Mouse (Mus musculus): ENCODE data around the gene 2310007B03Rik. TPM values are rescaled to one million over a fixed set of nuclear protein-coding genes. Genes with fewer than 3 reads are reported as not detected.

2310007B03Rik gene
- total and polyA plus RNA-seq, 3 experiments, result not detected

DNA sequence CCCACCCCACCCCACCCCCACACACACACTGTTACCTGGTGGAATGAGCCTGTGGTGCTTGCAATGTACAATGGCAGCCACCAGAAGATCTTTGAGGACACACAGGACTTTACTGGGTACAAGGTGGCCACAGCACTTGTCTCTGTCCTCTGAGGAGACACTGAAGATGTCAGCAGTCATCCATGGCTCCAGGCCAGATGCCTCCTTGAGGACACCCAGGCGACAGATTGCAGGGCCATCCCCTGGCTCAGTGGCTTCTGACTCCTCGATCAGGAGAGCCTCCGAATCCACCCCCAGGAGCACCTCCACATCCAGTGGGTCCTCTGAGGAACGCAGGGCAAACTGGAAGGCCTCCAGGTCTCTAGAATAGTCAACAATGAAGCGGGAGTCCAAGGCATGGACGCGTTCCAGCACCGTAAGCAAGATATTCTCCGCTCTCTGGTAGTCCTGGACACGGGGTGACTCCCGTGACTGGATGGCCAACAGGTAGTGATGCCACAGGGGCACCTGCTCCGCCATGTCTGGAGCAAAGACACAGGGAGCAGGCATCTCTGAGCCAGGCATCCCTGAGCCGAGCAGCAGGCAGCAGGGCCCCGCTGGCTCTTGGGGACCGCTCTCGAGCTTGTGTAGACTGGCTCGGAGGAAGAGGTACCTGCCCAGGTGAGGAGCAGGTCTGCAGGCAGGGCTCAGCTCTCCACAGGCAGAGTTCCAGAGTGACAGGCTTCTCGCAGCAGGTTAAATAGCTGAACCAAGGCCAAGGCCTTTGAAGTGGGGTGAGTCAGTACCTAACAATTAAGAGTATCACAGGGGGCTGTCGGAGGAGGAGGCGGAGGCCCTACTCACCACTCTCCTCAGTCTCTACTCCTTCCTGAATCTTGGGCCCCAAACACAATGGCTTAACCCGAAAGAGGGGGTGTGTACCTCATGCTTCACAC is 915 bp downstream of the 2310007B03Rik start:
- Histone ChIP-seq H3K79me2 (ENCODE audit: control insufficient read depth, insufficient read depth, low read length, poor library complexity) (no peaks in the 10 kb centered on the region), H3K4me3 (ENCODE audit: control insufficient read depth in 1 of 2, insufficient read depth in 1 of 2, low read depth in 2 of 2, low read length in 2 of 2) (no peak overlapping the region), H3K27me3 (ENCODE audit: control insufficient read depth in 1 of 2, insufficient read depth in 2 of 2, low read length in 2 of 2) (no peaks in the 10 kb centered on the region), H3K9me3 (replicated peaks; ENCODE audit: insufficient read depth, low read length) (no peaks in the 10 kb centered on the region), H3K36me3 (ENCODE audit: control insufficient read depth in 1 of 2, insufficient read depth in 2 of 2, low read length in 2 of 2) (no peaks in the 10 kb centered on the region), H3K27ac (ENCODE audit: control insufficient read depth, low read depth, low read length) (no peak overlapping the region), H3K4me1 (ENCODE audit: control insufficient read depth in 1 of 2, insufficient read depth in 2 of 2, low read length in 2 of 2) (no peaks in the 10 kb centered on the region), H3K9ac (ENCODE audit: control insufficient read depth, low read depth, low read length, poor library complexity, severe bottlenecking) (no peak overlapping the region)
- DNase-seq (ENCODE audit: low read depth, low spot score), result no peak
- TF ChIP-seq RAD21 (IDR thresholded peaks at IDR 0.05; ENCODE audit: low read depth, low read length), result no peak
- TF ChIP-seq BHLHE40 (IDR thresholded peaks at IDR 0.05; ENCODE audit: borderline replicate concordance, low read depth, low read length), result no peak
- no peak for TF ChIP-seq EP300 (IDR thresholded peaks at IDR 0.05; ENCODE audit: low read depth in 1 of 2, low read length in 2 of 2)
- TF ChIP-seq CHD1 (IDR thresholded peaks at IDR 0.05; ENCODE audit: low read depth, low read length), result no peak
- TF ChIP-seq ELF1 (IDR thresholded peaks at IDR 0.05; ENCODE audit: low read depth, low read length), result no peak
- no peak for TF ChIP-seq MYB (IDR thresholded peaks at IDR 0.05; ENCODE audit: low read depth, low read length)
- no peak for TF ChIP-seq CTCF (IDR thresholded peaks at IDR 0.05 in 2 of 3, conservative IDR thresholded peaks at IDR 0.05 in 1 of 3; ENCODE audit: control insufficient read depth in 1 of 3, insufficient read depth in 1 of 3, low read depth in 2 of 3, low read length in 3 of 3, poor library complexity in 1 of 3, severe bottlenecking in 1 of 3)
- no peak for TF ChIP-seq ZNF384 (IDR thresholded peaks at IDR 0.05; ENCODE audit: low read depth, low read length)

DNA sequence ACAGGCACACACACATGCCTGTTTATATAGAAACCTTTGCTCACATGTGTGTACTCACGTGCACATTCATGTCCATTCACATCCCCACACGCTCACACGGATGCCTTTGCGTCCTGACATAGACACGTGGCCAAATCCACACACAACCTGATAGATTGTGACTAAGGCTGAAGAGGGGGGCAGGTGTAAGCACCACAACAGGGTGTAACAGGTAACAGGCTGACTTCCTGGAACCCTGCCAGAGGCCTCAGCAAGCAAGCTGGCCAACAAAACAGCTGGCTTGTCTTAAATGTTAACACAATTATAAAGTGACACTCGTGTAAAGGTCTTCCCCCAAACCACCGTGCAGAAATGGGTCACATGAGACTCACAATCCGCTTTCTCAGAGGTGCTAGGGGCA is 1.8 kb downstream of the 2310007B03Rik start:
- no peaks in the 10 kb centered on the region for H3K27me3 ChIP-seq (ENCODE audit: control insufficient read depth in 1 of 2, insufficient read depth in 2 of 2, low read length in 2 of 2)
- TF ChIP-seq TBP (IDR thresholded peaks at IDR 0.05; ENCODE audit: low read depth, low read length), result no peak
- TF ChIP-seq ZC3H11A (IDR thresholded peaks at IDR 0.05; ENCODE audit: low read depth, low read length), result no peak
- TF ChIP-seq ETS1 (IDR thresholded peaks at IDR 0.05; ENCODE audit: low read depth, low read length), result no peak
- no peak for TF ChIP-seq MEF2A (IDR thresholded peaks at IDR 0.05; ENCODE audit: extremely low read depth, insufficient replicate concordance, low read depth, low read length, poor library complexity, severe bottlenecking)
- no peaks in the 10 kb centered on the region for H3K79me2 ChIP-seq (ENCODE audit: control insufficient read depth, insufficient read depth, low read length, poor library complexity)
- no peak for DNase-seq (ENCODE audit: low read depth, low spot score)
- H3K27ac ChIP-seq (ENCODE audit: control insufficient read depth, low read depth, low read length), result no peak overlapping the region
- no peaks in the 10 kb centered on the region for H3K4me1 ChIP-seq (ENCODE audit: control insufficient read depth in 1 of 2, insufficient read depth in 2 of 2, low read length in 2 of 2)
- no peak overlapping the region for H3K9ac ChIP-seq (ENCODE audit: control insufficient read depth, low read depth, low read length, poor library complexity, severe bottlenecking)
- no peak overlapping the region for H3K4me3 ChIP-seq (ENCODE audit: control insufficient read depth in 1 of 2, insufficient read depth in 1 of 2, low read depth in 2 of 2, low read length in 2 of 2)
- H3K9me3 ChIP-seq (replicated peaks; ENCODE audit: insufficient read depth, low read length), result no peaks in the 10 kb centered on the region
- no peaks in the 10 kb centered on the region for H3K36me3 ChIP-seq (ENCODE audit: control insufficient read depth in 1 of 2, insufficient read depth in 2 of 2, low read length in 2 of 2)

DNA sequence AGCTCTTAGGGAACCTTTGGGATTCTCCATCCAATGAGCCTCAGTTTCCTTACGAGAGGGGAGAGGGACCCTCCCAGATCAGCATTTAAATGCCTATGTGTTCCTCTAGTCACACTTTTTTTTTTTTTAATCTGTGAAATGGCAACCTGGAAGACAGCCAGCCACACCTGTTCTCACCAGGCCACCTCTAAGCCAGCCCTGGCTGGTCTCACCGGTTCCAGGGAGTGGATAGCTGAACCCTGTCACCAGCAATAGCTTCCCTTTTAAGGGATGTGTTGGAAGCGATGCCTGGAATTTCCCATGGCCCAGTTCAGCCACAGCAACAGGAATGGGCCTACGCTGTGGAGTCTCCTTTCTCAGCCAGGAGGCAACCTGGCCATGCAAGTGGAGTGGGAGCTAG is 3.2 kb downstream of the 2310007B03Rik start:
- no peak for TF ChIP-seq SIN3A (IDR thresholded peaks at IDR 0.05; ENCODE audit: low read length)
- no peak for TF ChIP-seq ZC3H11A (IDR thresholded peaks at IDR 0.05; ENCODE audit: low read depth, low read length)
- no peak for TF ChIP-seq GABPA (IDR thresholded peaks at IDR 0.05; ENCODE audit: low read depth, low read length)
- TF ChIP-seq POLR2AphosphoS5 (IDR thresholded peaks at IDR 0.05; ENCODE audit: borderline replicate concordance, low read depth, low read length), result no peak
- no peak for TF ChIP-seq EP300 (IDR thresholded peaks at IDR 0.05; ENCODE audit: low read depth in 1 of 2, low read length in 2 of 2)
- TF ChIP-seq TBP (IDR thresholded peaks at IDR 0.05; ENCODE audit: low read depth, low read length), result no peak
- TF ChIP-seq RCOR1 (IDR thresholded peaks at IDR 0.05; ENCODE audit: low read depth, low read length), result no peak
- no peak for TF ChIP-seq ETS1 (IDR thresholded peaks at IDR 0.05; ENCODE audit: low read depth, low read length)
- TF ChIP-seq CTCF (IDR thresholded peaks at IDR 0.05 in 2 of 3, conservative IDR thresholded peaks at IDR 0.05 in 1 of 3; ENCODE audit: control insufficient read depth in 1 of 3, insufficient read depth in 1 of 3, low read depth in 2 of 3, low read length in 3 of 3, poor library complexity in 1 of 3, severe bottlenecking in 1 of 3), result no peak
- no peak for TF ChIP-seq MAFK (IDR thresholded peaks at IDR 0.05; ENCODE audit: borderline replicate concordance, low read depth, low read length)
- TF ChIP-seq MYB (IDR thresholded peaks at IDR 0.05; ENCODE audit: low read depth, low read length), result no peak
- no peak for TF ChIP-seq ZNF384 (IDR thresholded peaks at IDR 0.05; ENCODE audit: low read depth, low read length)
- TF ChIP-seq CHD1 (IDR thresholded peaks at IDR 0.05; ENCODE audit: low read depth, low read length), result no peak
- TF ChIP-seq MEF2A (IDR thresholded peaks at IDR 0.05; ENCODE audit: extremely low read depth, insufficient replicate concordance, low read depth, low read length, poor library complexity, severe bottlenecking), result no peak
- TF ChIP-seq SMC3 (IDR thresholded peaks at IDR 0.05; ENCODE audit: low read depth, low read length), result no peak
- TF ChIP-seq ELF1 (IDR thresholded peaks at IDR 0.05; ENCODE audit: low read depth, low read length), result no peak
- no peak for TF ChIP-seq ZKSCAN1 (IDR thresholded peaks at IDR 0.05; ENCODE audit: low read depth, low read length)
- TF ChIP-seq POLR2AphosphoS2 (IDR thresholded peaks at IDR 0.05; ENCODE audit: low read length), result no peak
- no peaks in the 10 kb centered on the region for H3K9me3 ChIP-seq (replicated peaks; ENCODE audit: insufficient read depth, low read length)
- H3K27me3 ChIP-seq (ENCODE audit: control insufficient read depth in 1 of 2, insufficient read depth in 2 of 2, low read length in 2 of 2), result no peaks in the 10 kb centered on the region
- H3K27ac ChIP-seq (ENCODE audit: control insufficient read depth, low read depth, low read length), result no peak overlapping the region
- H3K9ac ChIP-seq (ENCODE audit: control insufficient read depth, low read depth, low read length, poor library complexity, severe bottlenecking), result no peak overlapping the region
- DNase-seq (ENCODE audit: low read depth, low spot score), result no peak
- no peaks in the 10 kb centered on the region for H3K36me3 ChIP-seq (ENCODE audit: control insufficient read depth in 1 of 2, insufficient read depth in 2 of 2, low read length in 2 of 2)
- H3K79me2 ChIP-seq (ENCODE audit: control insufficient read depth, insufficient read depth, low read length, poor library complexity), result no peaks in the 10 kb centered on the region
- H3K4me1 ChIP-seq (ENCODE audit: control insufficient read depth in 1 of 2, insufficient read depth in 2 of 2, low read length in 2 of 2), result no peaks in the 10 kb centered on the region
- no peak overlapping the region for H3K4me3 ChIP-seq (ENCODE audit: control insufficient read depth in 1 of 2, insufficient read depth in 1 of 2, low read depth in 2 of 2, low read length in 2 of 2)

All from MEL (cell line).